Mouse (Mus musculus) layer of hippocampus, adult 9-11 months (tissue): ENCODE measurements around the gene Jmy.
A peak's percentile ranks its signal among the peaks of the same experiment; 100 is the strongest.

Source experiments
- DNase-seq: peaks from one replicate; pipeline ENCODE4 v3.0.0; 2022

Gene Jmy

GRCm38 (mm10) chr13:93458616-93459015, 41.0 kb downstream of the Jmy start:
- no peak for DNase-seq

GRCm38 (mm10) chr13:93453275-93453674, 46.3 kb downstream of the Jmy start:
- DNase-seq = peak; percentile 52

- no peak for DNase-seq
Observed at GRCm38 (mm10) chr13:93440167-93440566, 59.4 kb downstream of the Jmy start.

- no peak for DNase-seq
Observed at GRCm38 (mm10) chr13:93429205-93429604, 70.4 kb downstream of the Jmy start.

GRCm38 (mm10) chr13:93427920-93428876, 71.4 kb downstream of the Jmy start:
- DNase-seq = no peak

GRCm38 (mm10) chr13:93423224-93423623, 76.4 kb downstream of the Jmy start:
- DNase-seq = no peak

GRCm38 (mm10) chr13:93419779-93420178, 79.8 kb downstream of the Jmy start:
- no peak for DNase-seq

- no peak for DNase-seq
Observed at GRCm38 (mm10) chr13:93418292-93418691, 81.3 kb downstream of the Jmy start.

- no peak for DNase-seq
Observed at GRCm38 (mm10) chr13:93415055-93415454, 84.6 kb downstream of the Jmy start.

GRCm38 (mm10) chr13:93410343-93410742, 89.3 kb downstream of the Jmy start:
- DNase-seq = no peak

GRCm38 (mm10) chr13:93406855-93407254, 92.8 kb downstream of the Jmy start:
- DNase-seq = no peak

GRCm38 (mm10) chr13:93401947-93402346, 97.7 kb downstream of the Jmy start:
- no peak for DNase-seq

- no peak for DNase-seq
Observed at GRCm38 (mm10) chr13:93399710-93400216, 99.8 kb downstream of the Jmy start.

GRCm38 (mm10) chr13:93389242-93389625, 110.4 kb downstream of the Jmy start:
- no peak for DNase-seq

- no peak for DNase-seq
Observed at GRCm38 (mm10) chr13:93388594-93389241, 110.9 kb downstream of the Jmy start.

GRCm38 (mm10) chr13:93387440-93387839, 112.2 kb downstream of the Jmy start:
- DNase-seq = no peak

- DNase-seq = no peak
Observed at GRCm38 (mm10) chr13:93385147-93385546, 114.5 kb downstream of the Jmy start.

GRCm38 (mm10) chr13:93384481-93384880, 115.1 kb downstream of the Jmy start:
- DNase-seq = no peak

- DNase-seq = no peak
Observed at GRCm38 (mm10) chr13:93383620-93384019, 116.0 kb downstream of the Jmy start.

- DNase-seq = no peak
Observed at GRCm38 (mm10) chr13:93383092-93383491, 116.5 kb downstream of the Jmy start.

- no peak for DNase-seq
Observed at GRCm38 (mm10) chr13:93381301-93381700, 118.3 kb downstream of the Jmy start.

- DNase-seq = no peak
Observed at GRCm38 (mm10) chr13:93380399-93381063, 119.1 kb downstream of the Jmy start.
